Mouse (Mus musculus) heart, embryonic 11.5 days (tissue): ENCODE data around the gene Ror1. TPM values are rescaled to one million over a fixed set of nuclear protein-coding genes. Genes with fewer than 3 reads are reported as not detected.

Experiments
- ATAC-seq: fragments of 200-750 bp; cut with Nextera tagmentation; replicated peaks from 2 replicates; pipeline ENCODE4 v1.8.0; 2017; ENCODE audit warnings: moderate library complexity; ENCODE audit not compliant: insufficient number of reproducible peaks, low FRiP score, low TSS enrichment
- H3K27ac ChIP-seq: fragments of 300-500 bp; sonication (generic); 2 replicates; pipeline ENCODE4 v1.5.1; 2014; ENCODE audit warnings: mild to moderate bottlenecking, low read depth, low read length
- H3K27me3 ChIP-seq: fragments of 300-500 bp; sonication (generic); 2 replicates; pipeline ENCODE4 v1.6.1; 2014; ENCODE audit warnings: mild to moderate bottlenecking, low read length, mixed read lengths; ENCODE audit not compliant: control insufficient read depth, insufficient read depth
- H3K36me3 ChIP-seq: fragments of 300-500 bp; sonication (generic); 2 replicates; pipeline ENCODE4 v1.6.1; 2014; ENCODE audit warnings: mild to moderate bottlenecking, low read length, moderate library complexity, mixed read lengths; ENCODE audit not compliant: control insufficient read depth, insufficient read depth
- H3K4me1 ChIP-seq: fragments of 300-500 bp; sonication (generic); 2 replicates; pipeline ENCODE4 v1.6.1; 2014; ENCODE audit warnings: low read length; ENCODE audit not compliant: control insufficient read depth, insufficient read depth
- H3K4me2 ChIP-seq: fragments of 300-500 bp; sonication (generic); 2 replicates; pipeline ENCODE4 v1.6.1; 2014; ENCODE audit warnings: mild to moderate bottlenecking, moderate library complexity
- H3K4me3 ChIP-seq: fragments of 300-500 bp; sonication (generic); 2 replicates; pipeline ENCODE4 v1.5.1; 2014; ENCODE audit warnings: low read depth, low read length
- H3K9ac ChIP-seq: fragments of 300-500 bp; sonication (generic); 2 replicates; pipeline ENCODE4 v1.6.1; 2014; ENCODE audit warnings: mild to moderate bottlenecking, low read depth, low read length, moderate library complexity
- H3K9me3 ChIP-seq: fragments of 300-500 bp; sonication (generic); replicated peaks from 2 replicates; pipeline ENCODE4 v1.6.1; 2016; ENCODE audit warnings: low read length; ENCODE audit not compliant: control insufficient read depth
- WGBS: fragments of 180-500 bp; shearing (Covaris S2); extraction: QIAGEN DNeasy Blood & Tissue Kit; methylation state at CpG from one replicate; pipeline ENCODE4 v1.1.7; 2014; ENCODE audit not compliant: insufficient replicate concordance; 5-methylcytosine and 5-hydroxymethylcytosine counted together
- polyA plus RNA-seq: library from polyadenylated mRNA; unstranded; fragments of >200 nt; fragmentation: Nextera tagmentation; extraction: Ambion mirVana; gene quantifications from 2 replicates; pipeline ENCODE4 v1.2.1, GENCODE M21; 2014

Gene Ror1
- polyA plus RNA-seq, 1 experiment from 2014 or later: 7.3 TPM

GRCm38 (mm10) chr4:100228106-100228505 lies 132.5 kb downstream of the Ror1 start:
- Histone ChIP-seq H3K9ac (no peak overlapping the region), H3K27me3 (no peaks in the 10 kb centered on the region), H3K4me2 (no peak overlapping the region), H3K27ac (peak overlapping the region; percentile 17; the same call in 1 of the 2 replicates), H3K4me1 (peaks cover 41% of the 10 kb centered on the region), H3K36me3 (no peaks in the 10 kb centered on the region), H3K4me3 (no peak overlapping the region), H3K9me3 (no peaks in the 10 kb centered on the region)
- ATAC-seq: no peak
- 45% methylated on average over 3 of the region's 3 CpGs for WGBS

- no peak overlapping the region for H3K4me3 ChIP-seq
- H3K9me3 ChIP-seq: no peaks in the 10 kb centered on the region
- peak overlapping the region; percentile 50 for H3K27ac ChIP-seq
- no peak overlapping the region for H3K4me2 ChIP-seq
- no peak overlapping the region for H3K9ac ChIP-seq
- no peaks in the 10 kb centered on the region for H3K27me3 ChIP-seq
- H3K4me1 ChIP-seq: peaks cover 44% of the 10 kb centered on the region
- 53% methylated on average over 5 of the region's 5 CpGs for WGBS
- no peak for ATAC-seq
- no peaks in the 10 kb centered on the region for H3K36me3 ChIP-seq
Measured at GRCm38 (mm10) chr4:100230245-100230644, 134.7 kb downstream of the Ror1 start.

- Histone ChIP-seq H3K9me3 (no peaks in the 10 kb centered on the region), H3K4me2 (no peak overlapping the region), H3K9ac (no peak overlapping the region), H3K36me3 (no peaks in the 10 kb centered on the region), H3K27ac (peak overlapping the region; percentile 50; the same call in 1 of the 2 replicates), H3K4me3 (no peak overlapping the region), H3K27me3 (no peaks in the 10 kb centered on the region), H3K4me1 (peaks cover 45% of the 10 kb centered on the region)
- ATAC-seq: no peak
- WGBS: 65% methylated on average over 2 of the region's 2 CpGs
Measured at GRCm38 (mm10) chr4:100230963-100231362, 135.4 kb downstream of the Ror1 start.

DNA sequence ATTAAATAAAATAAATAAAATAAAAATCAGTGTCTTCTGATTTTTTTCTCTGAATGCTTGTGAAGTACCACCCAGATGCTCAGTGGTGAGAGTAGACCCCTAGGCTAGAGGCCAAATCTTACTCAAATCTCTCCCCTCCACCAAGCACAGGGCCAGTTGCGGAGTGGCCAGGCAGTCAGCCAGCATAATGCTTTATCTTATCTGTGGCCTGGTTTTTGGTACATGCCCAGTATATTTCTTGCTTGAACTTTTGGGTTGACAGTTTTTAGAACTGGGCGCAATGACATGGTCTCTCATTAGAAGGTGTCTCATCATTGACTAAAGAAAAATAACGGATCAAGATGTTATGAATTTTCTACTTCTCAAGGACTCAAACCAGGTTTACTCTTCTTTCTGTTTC lies 136.3 kb downstream of the Ror1 start:
- Histone ChIP-seq H3K4me3 (no peak overlapping the region), H3K4me2 (no peak overlapping the region), H3K27ac (no peak overlapping the region), H3K9me3 (no peaks in the 10 kb centered on the region), H3K4me1 (peaks cover 40% of the 10 kb centered on the region), H3K27me3 (no peaks in the 10 kb centered on the region), H3K9ac (no peak overlapping the region), H3K36me3 (no peaks in the 10 kb centered on the region)
- whole genome bisulfite sequencing: 85% methylated on average over 3 of the region's 3 CpGs
- ATAC-seq: no peak

DNA sequence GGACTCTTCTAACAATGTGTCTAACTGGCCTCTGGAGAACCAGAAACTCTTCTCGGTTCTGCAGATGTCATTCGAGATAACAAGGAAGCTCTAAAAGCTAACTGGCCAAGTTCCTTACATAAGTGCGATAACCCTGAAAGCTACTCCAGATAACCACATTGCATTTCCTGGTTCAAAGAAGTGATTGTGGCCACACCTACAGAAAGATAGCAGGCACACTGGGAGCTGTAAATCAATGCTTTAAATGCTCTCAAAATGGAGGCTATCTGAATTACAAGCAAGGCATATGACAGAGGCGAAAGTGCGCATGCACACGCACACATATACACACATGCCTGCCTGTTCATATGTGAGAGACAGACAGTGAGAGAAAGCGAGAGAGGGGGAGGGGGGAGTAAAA lies 136.9 kb downstream of the Ror1 start:
- H3K27ac ChIP-seq: no peak overlapping the region
- peaks cover 34% of the 10 kb centered on the region for H3K4me1 ChIP-seq
- 72% methylated on average over 7 of the region's 7 CpGs for WGBS
- no peaks in the 10 kb centered on the region for H3K27me3 ChIP-seq
- no peak overlapping the region for H3K4me3 ChIP-seq
- H3K9ac ChIP-seq: no peak overlapping the region
- H3K9me3 ChIP-seq: no peaks in the 10 kb centered on the region
- ATAC-seq: no peak
- no peak overlapping the region for H3K4me2 ChIP-seq
- H3K36me3 ChIP-seq: no peaks in the 10 kb centered on the region

DNA sequence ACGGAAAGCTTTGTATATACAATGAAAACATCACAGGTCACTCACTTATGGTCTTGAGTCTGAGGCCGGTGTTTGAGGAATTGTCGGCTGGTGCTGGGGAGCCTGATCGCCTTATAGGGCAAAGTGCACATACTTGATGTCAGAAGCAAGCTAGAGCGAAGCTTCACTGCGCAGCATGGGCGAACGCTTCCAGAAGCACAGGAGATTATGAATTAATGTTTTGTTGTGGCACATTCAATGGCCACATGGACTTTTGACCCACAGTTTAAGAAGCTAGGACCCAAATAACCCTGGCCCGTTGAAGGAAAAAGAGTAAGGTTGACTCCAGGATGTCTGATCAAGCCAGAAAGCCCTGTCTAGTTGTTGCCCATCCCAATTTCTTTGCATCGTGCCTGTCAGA lies 138.2 kb downstream of the Ror1 start:
- Histone ChIP-seq H3K9me3 (no peaks in the 10 kb centered on the region), H3K4me3 (no peak overlapping the region), H3K27ac (no peak overlapping the region), H3K9ac (no peak overlapping the region), H3K36me3 (no peaks in the 10 kb centered on the region), H3K27me3 (no peaks in the 10 kb centered on the region), H3K4me1 (peaks cover 29% of the 10 kb centered on the region), H3K4me2 (no peak overlapping the region)
- ATAC-seq: no peak
- WGBS: 77% methylated on average over 10 of the region's 10 CpGs

DNA sequence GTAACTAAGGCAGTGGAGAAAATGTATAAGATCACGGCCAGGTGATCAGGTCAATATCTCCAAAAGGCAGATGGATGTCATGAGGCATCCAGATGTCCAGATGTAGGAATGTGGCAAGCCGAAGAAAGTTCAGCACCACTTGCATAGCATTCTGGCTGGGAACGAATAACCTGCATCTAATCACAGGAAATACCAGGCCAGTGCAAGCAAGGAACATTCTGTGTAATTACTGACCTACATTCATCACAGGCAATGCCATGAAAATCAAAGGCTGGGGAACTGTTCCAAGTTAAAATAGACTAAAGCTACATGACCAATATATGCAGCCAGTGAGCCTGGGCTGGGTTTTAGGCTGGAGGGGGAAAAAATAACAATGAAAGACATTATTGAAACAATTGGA lies 140.7 kb downstream of the Ror1 start:
- H3K4me1 ChIP-seq: peaks cover 22% of the 10 kb centered on the region
- 48% methylated on average over 3 of the region's 3 CpGs for WGBS

DNA sequence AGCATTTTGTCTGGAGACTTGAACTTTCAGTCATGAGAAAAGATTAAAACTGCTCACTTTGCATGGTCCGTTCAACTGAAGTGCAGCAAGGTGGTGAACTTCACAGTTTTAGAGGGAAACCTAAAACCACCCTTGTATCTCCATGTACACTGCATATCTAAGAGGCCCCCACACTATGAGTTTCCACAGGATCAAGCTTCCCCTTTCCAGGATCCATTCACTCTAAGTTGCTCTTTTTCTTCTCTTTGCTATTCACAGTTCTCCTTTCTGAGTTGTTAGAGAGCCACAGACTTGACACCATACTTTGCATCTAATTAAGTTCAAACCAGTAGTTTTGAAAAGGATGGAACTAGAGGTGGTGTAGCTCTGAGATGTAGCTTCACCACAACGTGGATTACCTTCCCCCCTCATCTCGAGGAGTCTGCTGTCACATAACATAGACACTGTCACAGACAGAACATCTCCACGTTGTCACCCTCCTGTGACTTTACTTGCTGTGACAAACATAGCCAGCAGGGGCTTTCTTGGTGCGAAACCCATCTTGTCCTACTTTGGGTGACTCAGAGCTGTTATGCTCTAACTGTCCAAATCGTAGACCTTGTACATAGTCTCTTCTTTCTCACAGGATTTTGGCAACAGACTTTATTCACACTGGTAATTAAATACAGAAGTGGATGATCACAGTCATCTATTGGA lies 146.6 kb downstream of the Ror1 start:
- Histone ChIP-seq H3K27me3 (no peaks in the 10 kb centered on the region), H3K9me3 (no peaks in the 10 kb centered on the region), H3K4me1 (peaks cover 5% of the 10 kb centered on the region), H3K4me3 (no peak overlapping the region), H3K36me3 (no peaks in the 10 kb centered on the region), H3K4me2 (no peak overlapping the region), H3K9ac (no peak overlapping the region), H3K27ac (no peak overlapping the region)
- WGBS: 67% methylated on average over 6 of the region's 6 CpGs
- no peak for ATAC-seq

More for the DNA sequence above, 140.7 kb downstream of the Ror1 start:
- no peak overlapping the region for H3K4me2 ChIP-seq
- no peaks in the 10 kb centered on the region for H3K36me3 ChIP-seq
- H3K4me3 ChIP-seq: no peak overlapping the region
- H3K27ac ChIP-seq: no peak overlapping the region
- H3K9ac ChIP-seq: no peak overlapping the region
- H3K27me3 ChIP-seq: no peaks in the 10 kb centered on the region
- H3K9me3 ChIP-seq: no peaks in the 10 kb centered on the region
- no peak for ATAC-seq

DNA sequence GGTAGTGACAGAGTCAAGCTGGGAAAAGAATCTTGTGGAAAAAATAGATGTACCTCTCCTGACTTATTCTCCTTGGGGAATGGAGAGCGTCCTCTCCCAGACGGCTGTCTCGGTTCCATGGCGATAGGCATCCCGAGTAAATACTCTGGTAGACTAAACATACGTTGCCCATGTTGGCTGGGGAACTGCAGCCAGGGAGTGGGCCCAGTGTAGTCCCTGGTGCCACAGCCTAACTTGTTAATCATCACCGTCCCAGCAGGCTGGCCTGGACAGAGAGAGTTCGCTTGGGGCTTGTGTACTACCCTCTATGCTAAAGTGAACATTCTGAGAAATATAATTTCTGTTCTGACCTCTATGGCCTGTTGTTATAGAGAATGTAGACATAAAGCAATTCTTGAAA lies 148.7 kb downstream of the Ror1 start:
- Histone ChIP-seq H3K27me3 (no peaks in the 10 kb centered on the region), H3K4me2 (no peak overlapping the region), H3K4me3 (no peak overlapping the region), H3K27ac (no peak overlapping the region), H3K36me3 (no peaks in the 10 kb centered on the region), H3K9ac (no peak overlapping the region), H3K4me1 (peaks cover 5% of the 10 kb centered on the region), H3K9me3 (no peaks in the 10 kb centered on the region)
- ATAC-seq: no peak
- 76% methylated on average over 8 of the region's 8 CpGs for WGBS
